Mouse (Mus musculus) cerebellum, adult 9-11 months (tissue): ENCODE data around the gene Tap1.
"Not testable (repeated sequence)": the region's sequence is repeated elsewhere in the genome, so short reads cannot be mapped to it uniquely, and the experiment has no call there.

Experiments used
- DNase-seq: peaks from one replicate; pipeline ENCODE4 v3.0.0; 2022

Gene Tap1

GRCm38 (mm10) chr17:34205021-34205745, 17.8 kb downstream of the Tap1 start:
- DNase-seq: no peak

GRCm38 (mm10) chr17:34205746-34206176, 18.4 kb downstream of the Tap1 start:
- peak; percentile 21 for DNase-seq

GRCm38 (mm10) chr17:34206731-34207130, 19.4 kb downstream of the Tap1 start:
- DNase-seq: no peak

GRCm38 (mm10) chr17:34207456-34207855, 20.1 kb downstream of the Tap1 start:
- DNase-seq: no peak

GRCm38 (mm10) chr17:34207866-34208265, 20.5 kb downstream of the Tap1 start:
- DNase-seq: peak; percentile 0

DNA sequence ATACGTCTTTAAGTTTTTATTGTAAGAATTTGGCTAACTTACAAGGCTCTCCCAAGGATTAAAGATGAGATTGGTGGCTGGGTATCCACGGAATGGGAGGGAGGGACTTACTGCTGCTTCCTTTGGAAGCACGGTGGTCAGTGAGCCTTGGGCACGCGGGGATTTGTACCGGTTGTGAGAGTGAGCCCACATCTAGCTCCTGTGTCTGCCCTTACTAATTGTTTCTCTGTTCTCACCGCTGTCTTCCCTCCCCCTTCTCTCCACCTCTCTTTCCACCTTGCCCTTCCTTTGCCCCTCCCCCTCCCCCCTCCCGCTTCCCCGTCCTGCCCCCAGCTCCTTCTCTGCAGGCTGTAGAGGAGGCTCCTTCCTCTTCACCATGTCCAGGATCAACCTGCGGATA, 21.1 kb downstream of the Tap1 start:
- peak; percentile 1 for DNase-seq

- peak; percentile 1 for DNase-seq
These were observed 22.3 kb downstream of the Tap1 start for GRCm38 (mm10) chr17:34209680-34210079.

DNA sequence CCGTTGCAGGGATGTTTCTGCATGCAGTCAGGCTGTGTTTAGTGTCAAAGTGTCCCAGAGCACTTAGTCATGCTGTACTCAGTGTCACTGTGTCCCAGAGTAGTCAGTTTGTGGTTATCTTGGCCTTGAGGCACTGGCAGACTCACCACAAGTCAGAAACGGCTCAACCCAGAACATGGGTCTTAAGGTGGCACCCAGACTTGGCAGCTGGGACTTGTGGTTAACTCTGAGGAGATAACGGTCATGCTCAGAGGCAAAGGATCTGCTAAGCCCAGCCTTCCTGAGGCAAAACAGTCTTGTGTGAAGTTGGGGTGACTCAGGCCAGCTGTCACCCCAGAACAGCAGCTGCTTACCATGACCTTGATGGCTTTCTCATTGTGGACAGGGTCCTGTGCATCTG, 23.2 kb downstream of the Tap1 start:
- DNase-seq: peak; percentile 0

- peak; percentile 0 for DNase-seq
These were observed 24.5 kb downstream of the Tap1 start for GRCm38 (mm10) chr17:34211746-34212365.

- no peak for DNase-seq
These were observed 26.6 kb downstream of the Tap1 start for GRCm38 (mm10) chr17:34213936-34214335.

DNA sequence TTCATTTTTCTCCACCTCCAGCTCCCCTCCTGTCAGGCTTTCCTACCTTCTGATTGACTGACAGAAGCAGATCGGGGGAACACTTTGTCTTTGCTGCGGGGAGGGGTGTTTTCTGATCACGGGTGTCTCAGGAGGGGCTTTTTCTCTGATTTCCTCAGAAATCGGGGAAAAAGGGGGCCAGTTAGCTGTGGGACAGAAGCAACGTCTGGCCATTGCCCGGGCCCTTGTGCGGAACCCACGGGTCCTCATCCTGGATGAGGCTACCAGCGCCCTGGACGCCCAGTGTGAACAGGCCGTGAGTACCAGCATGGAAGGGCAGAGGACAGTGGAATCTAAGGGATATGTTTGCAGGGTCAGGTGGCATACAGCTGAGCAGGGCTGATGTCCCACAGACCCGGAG, 27.8 kb downstream of the Tap1 start:
- no peak for DNase-seq

GRCm38 (mm10) chr17:34217216-34217928, 30.0 kb downstream of the Tap1 start:
- no peak for DNase-seq

DNA sequence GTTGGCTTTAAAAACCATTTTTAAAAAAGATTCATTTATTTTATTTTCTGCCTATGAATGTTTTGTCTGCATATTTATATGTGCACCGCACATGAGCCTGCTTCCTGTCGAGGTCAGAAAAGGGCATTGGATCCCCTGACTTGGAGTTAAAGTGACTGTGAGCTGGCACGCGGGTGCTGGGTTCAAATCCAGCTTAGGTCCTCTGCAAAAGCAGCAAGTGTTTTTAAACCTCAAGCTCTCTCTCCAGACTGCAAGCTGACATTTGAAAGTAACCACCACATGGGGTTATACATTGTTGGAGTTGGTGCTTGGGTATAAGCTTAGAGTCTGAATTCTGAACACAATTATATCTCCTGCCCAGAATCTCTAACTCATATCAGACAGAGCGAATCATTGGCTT, 30.6 kb downstream of the Tap1 start:
- DNase-seq: no peak

DNA sequence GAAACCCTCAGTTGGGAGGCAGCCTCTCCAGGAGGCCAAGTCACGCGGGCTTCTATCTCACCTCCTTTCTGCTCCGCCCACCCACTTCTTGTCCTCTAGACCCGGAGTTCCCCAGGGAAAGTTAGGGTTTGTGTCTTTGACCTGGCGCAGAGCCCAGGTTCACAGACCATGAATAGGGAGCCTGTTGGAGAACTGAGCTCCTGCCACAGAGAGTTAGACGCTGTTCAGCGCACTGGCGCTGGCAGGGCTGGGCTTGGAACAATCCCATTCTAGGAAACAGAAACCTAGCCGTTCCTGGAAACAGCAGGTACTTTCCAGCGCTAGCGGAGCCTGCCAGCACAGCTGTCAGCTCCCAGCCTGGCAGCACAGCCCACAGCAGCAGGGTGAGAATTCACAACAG, 31.3 kb downstream of the Tap1 start:
- DNase-seq: no peak

- not testable (repeated sequence) for DNase-seq
These were observed 31.7 kb downstream of the Tap1 start for GRCm38 (mm10) chr17:34219096-34219495.

- DNase-seq: not testable (repeated sequence)
These were observed 32.4 kb downstream of the Tap1 start for GRCm38 (mm10) chr17:34219801-34220200.

GRCm38 (mm10) chr17:34220401-34220800, 33.0 kb downstream of the Tap1 start:
- DNase-seq: not testable (repeated sequence)

DNA sequence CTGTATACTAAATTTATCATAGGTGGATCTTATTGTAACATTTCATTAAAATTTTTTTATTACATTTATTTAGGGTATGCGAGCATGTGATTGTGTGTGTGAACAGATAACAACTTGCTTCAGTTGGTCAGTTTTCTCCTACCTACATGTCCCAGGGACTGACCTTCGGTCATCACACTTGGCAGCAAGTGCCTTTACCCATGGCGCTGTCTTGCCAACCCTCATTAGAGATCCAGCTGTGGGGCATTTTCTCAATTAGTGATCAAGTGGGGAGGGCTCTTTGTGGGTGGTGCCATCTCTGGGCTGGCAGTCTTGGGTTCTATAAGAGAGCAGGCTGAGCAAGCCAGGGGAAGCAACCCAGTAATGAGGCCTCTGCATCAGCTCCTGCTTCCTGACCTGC, 37.5 kb downstream of the Tap1 start:
- no peak for DNase-seq

DNA sequence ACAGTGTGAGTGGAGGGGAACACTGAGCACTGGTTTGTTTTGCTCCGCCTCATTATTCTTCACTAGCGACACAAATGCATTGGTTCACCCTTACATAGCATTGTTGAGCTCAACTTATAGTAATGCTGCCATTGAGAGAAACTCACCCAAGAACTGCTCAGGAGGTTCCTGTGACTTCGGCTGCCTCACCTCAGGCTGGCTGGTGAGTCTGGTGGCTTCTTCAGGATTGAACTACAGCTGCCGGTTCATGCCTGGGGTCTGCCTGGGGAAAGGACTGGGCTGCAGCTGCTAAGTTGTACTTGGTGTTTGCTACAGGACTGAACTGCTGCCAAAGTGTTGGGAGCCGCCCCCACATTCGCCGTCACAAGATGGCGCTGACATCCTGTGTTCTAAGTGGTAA, 38.1 kb downstream of the Tap1 start:
- DNase-seq: no peak

DNA sequence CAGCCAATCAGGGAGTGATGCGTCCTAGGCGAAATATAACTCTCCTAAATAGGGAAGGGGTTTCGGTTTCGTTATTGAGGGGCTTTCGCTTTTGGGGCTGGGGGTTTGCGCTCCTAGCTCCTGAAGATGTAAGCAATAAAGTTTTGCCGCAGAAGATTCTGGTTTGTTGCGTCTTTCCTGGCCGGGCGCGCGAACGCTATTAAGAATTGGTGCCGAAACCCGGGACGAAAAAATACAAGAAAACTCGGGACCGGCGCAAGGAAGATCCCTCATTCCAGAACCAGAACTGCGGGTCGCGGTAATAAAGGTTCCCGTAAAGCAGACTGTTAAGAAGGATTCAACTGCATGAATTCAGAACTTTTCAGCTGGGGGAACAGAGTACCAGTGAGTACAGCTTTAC, 38.6 kb downstream of the Tap1 start:
- DNase-seq: not testable (repeated sequence)

DNA sequence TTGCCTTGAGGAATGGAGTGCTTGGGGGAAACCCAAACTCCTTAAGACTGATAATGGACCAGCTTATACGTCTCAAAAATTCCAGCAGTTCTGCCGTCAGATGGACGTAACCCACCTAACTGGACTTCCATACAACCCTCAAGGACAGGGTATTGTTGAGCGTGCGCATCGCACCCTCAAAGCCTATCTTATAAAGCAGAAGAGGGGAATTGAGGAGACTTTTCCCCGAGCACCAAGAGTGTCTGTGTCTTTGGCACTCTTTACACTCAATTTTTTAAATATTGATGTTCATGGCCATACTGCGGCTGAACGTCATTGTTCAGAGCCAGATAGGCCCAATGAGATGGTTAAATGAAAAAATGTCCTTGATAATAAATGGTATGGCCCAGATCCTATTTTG, 43.6 kb downstream of the Tap1 start:
- not testable (repeated sequence) for DNase-seq

- DNase-seq: not testable (repeated sequence)
These were observed 44.7 kb downstream of the Tap1 start for GRCm38 (mm10) chr17:34232021-34232420.

DNA sequence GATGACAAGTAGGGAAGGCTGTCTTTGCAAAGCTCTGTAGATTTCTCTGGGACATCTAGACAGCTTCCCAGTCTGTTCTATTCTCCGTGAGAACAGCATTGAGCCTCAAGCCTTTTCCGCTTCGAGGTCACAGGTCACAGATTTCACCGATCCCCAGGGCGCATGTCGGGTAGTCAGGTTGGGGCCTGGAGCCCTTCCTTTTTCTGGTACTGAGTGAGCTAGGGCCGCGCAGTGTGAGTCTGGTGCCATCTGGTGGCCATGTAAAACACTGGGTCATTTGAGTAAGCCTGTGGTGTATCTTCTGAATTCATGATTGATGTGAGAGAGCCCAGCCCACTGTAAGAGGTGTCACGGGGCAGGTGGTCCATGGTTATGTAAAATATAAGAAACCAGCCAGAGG, 47.6 kb downstream of the Tap1 start:
- peak; percentile 27 for DNase-seq

- no peak for DNase-seq
These were observed 49.3 kb downstream of the Tap1 start for GRCm38 (mm10) chr17:34236691-34237090.
